Mouse (Mus musculus) midbrain, embryonic 14.5 days (tissue): Measurements from ENCODE around the gene Borcs6. TPM values are rescaled to one million over a fixed set of nuclear protein-coding genes. Genes with fewer than 3 reads are reported as not detected.
A peak's percentile ranks its signal among the peaks of the same experiment; 100 is the strongest.

ENCODE experiments used
- ATAC-seq: fragments of 200-750 bp; cut with Nextera tagmentation; 2 replicates; pipeline ENCODE4 v1.8.0; 2017; ENCODE audit warnings: moderate number of reproducible peaks, moderate library complexity; ENCODE audit not compliant: low FRiP score, low TSS enrichment
- DNase-seq: peaks from one replicate; pipeline ENCODE4 v3.0.0-alpha.2; 2015
- H3K27ac ChIP-seq: fragments of 300-500 bp; sonication (generic); replicated peaks from 2 replicates; pipeline ENCODE4 v1.5.1; 2014; ENCODE audit warnings: mild to moderate bottlenecking, low read depth, low read length, moderate library complexity
- H3K27me3 ChIP-seq: fragments of 300-500 bp; sonication (generic); 2 replicates; pipeline ENCODE4 v1.6.1; 2014; ENCODE audit warnings: low read length, control low read depth, mixed read lengths; ENCODE audit not compliant: control insufficient read depth, insufficient read depth
- H3K36me3 ChIP-seq: fragments of 300-500 bp; sonication (generic); 2 replicates; pipeline ENCODE4 v1.6.1; 2014; ENCODE audit warnings: low read length, control low read depth; ENCODE audit not compliant: control insufficient read depth, insufficient read depth
- H3K4me1 ChIP-seq: fragments of 300-500 bp; sonication (generic); 2 replicates; pipeline ENCODE4 v1.6.1; 2014; ENCODE audit warnings: mild to moderate bottlenecking, antibody characterized with exemption, low read length, control low read depth; ENCODE audit not compliant: control insufficient read depth, insufficient read depth
- H3K4me2 ChIP-seq: fragments of 300-500 bp; sonication (generic); 2 replicates; pipeline ENCODE4 v1.6.1; 2014; ENCODE audit warnings: mild to moderate bottlenecking, low read length, moderate library complexity
- H3K4me3 ChIP-seq: fragments of 300-500 bp; sonication (generic); replicated peaks from 2 replicates; pipeline ENCODE4 v1.5.1; 2014; ENCODE audit warnings: low read depth, low read length
- H3K9ac ChIP-seq: fragments of 300-500 bp; sonication (generic); replicated peaks from 2 replicates; pipeline ENCODE4 v1.6.1; 2014; ENCODE audit warnings: mild to moderate bottlenecking, low read length, moderate library complexity
- H3K9me3 ChIP-seq: fragments of 300-500 bp; sonication (generic); 2 replicates; pipeline ENCODE4 v1.6.1; 2016; ENCODE audit warnings: low read length, control low read depth, mixed read lengths; ENCODE audit not compliant: control insufficient read depth
- WGBS: fragments of 180-500 bp; shearing (Covaris S2); extraction: QIAGEN DNeasy Blood & Tissue Kit; methylation state at CpG from one replicate; pipeline ENCODE4 v1.1.7; 2014; 5-methylcytosine and 5-hydroxymethylcytosine counted together
- polyA plus RNA-seq: library from polyadenylated mRNA; unstranded; fragments of >200 nt; fragmentation: Nextera tagmentation; extraction: Ambion mirVana; gene quantifications from 2 replicates; pipeline ENCODE4 v1.2.1, GENCODE M21; 2014

Gene Borcs6
- polyA plus RNA-seq, 1 experiment from 2014 or later: 17.3 TPM

GRCm38 (mm10) chr11:69110319-69111046, 51.0 kb downstream of the Borcs6 start:
- peak; percentile 95 for DNase-seq
- peak overlapping the region; percentile 58 for H3K4me2 ChIP-seq
- 0 out of 2 replicates have a peak, but pooled peaks cover 4% of the 10 kb centered on the region for H3K27me3 ChIP-seq
- under 1% methylated on average over 30 of the region's 30 CpGs for WGBS
- peaks cover 40% of the 10 kb centered on the region for H3K36me3 ChIP-seq
- H3K9me3 ChIP-seq: no peaks in the 10 kb centered on the region
- ATAC-seq: peak; percentile 60; the same call in 1 of the 2 replicates
- H3K4me3 ChIP-seq: peak overlapping the region; percentile 38
- no peak overlapping the region for H3K27ac ChIP-seq
- 0 out of 2 replicates have a peak overlapping the region, but pooled peaks have one; percentile 27 for H3K9ac ChIP-seq
- H3K4me1 ChIP-seq: no peaks in the 10 kb centered on the region

Other genes starting within 250 kb of the Borcs6 start
- 67.4 and 86.3 TPM in 2 replicates for gene Ndel1, start 187.9 kb upstream of the Borcs6 start, polyA plus RNA-seq
- gene Rnf222, start 171.2 kb upstream of the Borcs6 start, polyA plus RNA-seq: not detected in 2 replicates
- gene Rpl26, start 158.1 kb upstream of the Borcs6 start, polyA plus RNA-seq: 670 and 732 TPM in 2 replicates
- gene Odf4, start 132.6 kb upstream of the Borcs6 start, polyA plus RNA-seq: 0.53 and 1.1 TPM in 2 replicates
- gene Arhgef15, start 102.2 kb upstream of the Borcs6 start, polyA plus RNA-seq: 19.3 and 19.5 TPM in 2 replicates
- gene Slc25a35, start 91.6 kb upstream of the Borcs6 start, polyA plus RNA-seq: 1.1 and 1.9 TPM in 2 replicates
- gene Rangrf, start 84.5 kb upstream of the Borcs6 start, polyA plus RNA-seq: 22.1 and 22.4 TPM in 2 replicates
- 12.6 and 16.5 TPM in 2 replicates for gene Pfas, start 51.3 kb upstream of the Borcs6 start, polyA plus RNA-seq
- 55.8 and 56.1 TPM in 2 replicates for gene Ctc1, start 43.8 kb upstream of the Borcs6 start, polyA plus RNA-seq
- gene Aurkb, start 14.1 kb upstream of the Borcs6 start, polyA plus RNA-seq: 14.6 and 29.6 TPM in 2 replicates
- 28.0 and 36.5 TPM in 2 replicates for gene Tmem107, start 11.1 kb downstream of the Borcs6 start, polyA plus RNA-seq
- gene Vamp2, start 28.8 kb downstream of the Borcs6 start, polyA plus RNA-seq: 258 and 260 TPM in 2 replicates
- 9.3 and 13.1 TPM in 2 replicates for gene Per1, start 35.5 kb downstream of the Borcs6 start, polyA plus RNA-seq
- 0.26 and 0.78 TPM in 2 replicates for gene Hes7, start 60.7 kb downstream of the Borcs6 start, polyA plus RNA-seq
- 0.22 and 0.23 TPM in 2 replicates for gene 9130213A22Rik, start 62.9 kb downstream of the Borcs6 start, polyA plus RNA-seq
- gene Aloxe3, start 66.2 kb downstream of the Borcs6 start, polyA plus RNA-seq: 2.8 and 3.2 TPM in 2 replicates
- 0.08 and 0.22 TPM in 2 replicates for gene Alox12b, start 97.3 kb downstream of the Borcs6 start, polyA plus RNA-seq
- gene Alox8, start 138.1 kb downstream of the Borcs6 start, polyA plus RNA-seq: 0.17 and 0.26 TPM in 2 replicates
- gene Gucy2e, start 177.3 kb downstream of the Borcs6 start, polyA plus RNA-seq: 0.37 and 0.49 TPM in 2 replicates